16 mouse cellular contexts compared by ENCODE assay signal in genomic region chr4:58568486-58568885, GRCm38 (mm10). TPM values are rescaled to one million over a fixed set of nuclear protein-coding genes. Genes with fewer than 3 reads are reported as not detected.
DNase-seq lines count a peak whose midpoint lies in the region; ATAC-seq lines count a peak whose summit lies in the region.
"Had no signal": no experiment of that assay in that cellular context is flagged by ENCODE, and none has a peak within 500 bp of the region (broad histone marks: within the 10 kb centered on the region; RNA-seq: fewer than 3 reads in every experiment).

No protein-coding gene starts in this region.

- H3K36me3 ChIP-seq in limb, embryonic 11.5 days (ENCODE audit: control insufficient read depth, insufficient read depth, low read length) = no peaks in the 10 kb centered on the region
- H3K36me3 ChIP-seq: forebrain, embryonic 15.5 days; hindbrain, embryonic 12.5 days; liver, embryonic 15.5 days; midbrain, embryonic 10.5 days had no signal

- H3K9me3 ChIP-seq in limb, embryonic 11.5 days (ENCODE audit: control insufficient read depth, low read length) = no peaks in the 10 kb centered on the region
- H3K9me3 ChIP-seq: forebrain, embryonic 15.5 days; hindbrain, embryonic 12.5 days; liver, embryonic 15.5 days; midbrain, embryonic 10.5 days had no signal

- no peak for ATAC-seq in limb, embryonic 11.5 days (ENCODE audit: insufficient number of reproducible peaks, low FRiP score, low TSS enrichment, low read depth)
- ATAC-seq: forebrain, embryonic 15.5 days; intestine, postnatal 0 days had no signal

- 39% methylated on average over 8 of the region's 8 CpGs for WGBS in limb, embryonic 11.5 days

- no peak overlapping the region for H3K27ac ChIP-seq in limb, embryonic 11.5 days (replicated peaks; ENCODE audit: low read depth, low read length)
- H3K27ac ChIP-seq: forebrain, embryonic 15.5 days; hindbrain, embryonic 12.5 days; liver, embryonic 15.5 days; midbrain, embryonic 10.5 days; stomach, postnatal 0 days had no signal

- H3K9ac ChIP-seq in limb, embryonic 11.5 days (ENCODE audit: low read length) = no peak overlapping the region
- H3K9ac ChIP-seq: forebrain, embryonic 15.5 days; hindbrain, embryonic 12.5 days; liver, embryonic 15.5 days had no signal

- no peaks in the 10 kb centered on the region for H3K4me1 ChIP-seq in limb, embryonic 11.5 days (ENCODE audit: control insufficient read depth, insufficient read depth, low read length)
- H3K4me1 ChIP-seq: forebrain, embryonic 15.5 days; hindbrain, embryonic 12.5 days; liver, embryonic 15.5 days had no signal

- H3K27me3 ChIP-seq in limb, embryonic 11.5 days (ENCODE audit: control insufficient read depth, insufficient read depth, low read length) = no peaks in the 10 kb centered on the region
- H3K27me3 ChIP-seq: forebrain, embryonic 15.5 days; hindbrain, embryonic 12.5 days; liver, embryonic 15.5 days had no signal

- DNase-seq in gastrocnemius, adult 18-20 months (ENCODE audit: low spot score) = peak; percentile 63
- DNase-seq in gastrocnemius, postnatal 10 days = no peak
- peak; percentile 48 for DNase-seq in adipocyte (ENCODE audit: low spot score)
- DNase-seq in gastrocnemius, postnatal 25 days = peak; percentile 53
- DNase-seq in limb, embryonic 11.5 days (ENCODE audit: low spot score) = peak; percentile 40
- no peak for DNase-seq in adrenal gland, postnatal 10 days
- DNase-seq in cerebellum, postnatal 14 days = no peak
- no peak for DNase-seq in thymus, postnatal 0 days (ENCODE audit: low spot score)
- DNase-seq: cerebellum, adult 2 months; thymus, postnatal 4 days had no signal

- H3K4me2 ChIP-seq in limb, embryonic 11.5 days (ENCODE audit: low read depth, severe bottlenecking) = no peak overlapping the region
- H3K4me2 ChIP-seq: forebrain, embryonic 15.5 days; hindbrain, embryonic 12.5 days; liver, embryonic 15.5 days had no signal

- no peak overlapping the region for H3K4me3 ChIP-seq in limb, embryonic 11.5 days (ENCODE audit: low read depth, low read length)
- H3K4me3 ChIP-seq: forebrain, embryonic 15.5 days; hindbrain, embryonic 12.5 days; liver, embryonic 15.5 days; midbrain, embryonic 10.5 days had no signal

RNA-seq across cellular contexts. Expression of gene Lpar1, which starts 14.8 kb away (rescaled TPM):
- total RNA-seq in gastrocnemius, adult 18-20 months (2021) = 10 to 100 TPM in 1 of 2 experiments, 1 to 10 TPM in 1; 4.4 to 10.2 TPM
- 10 to 100 TPM; 32.5 to 46.0 TPM for total RNA-seq in gastrocnemius, postnatal 10 days (2021)
- 10 to 100 TPM; 14.8 to 15.4 TPM for total RNA-seq in gastrocnemius, postnatal 25 days (2021)
- polyA plus RNA-seq in limb, embryonic 11.5 days (2014; fragmentation: Nextera tagmentation; extraction: Ambion mirVana) = 256 and 263 TPM in 2 replicates
- total RNA-seq in adrenal gland, postnatal 10 days (2021) = 10 to 100 TPM; 22.0 to 22.6 TPM
- polyA plus RNA-seq in thymus, postnatal 0 days (2015; fragmentation: Nextera tagmentation; extraction: Ambion mirVana) = 24.2 and 26.5 TPM in 2 replicates

Comparison
In these comparisons a context has a peak if more than half of its experiments do, and no peak if none do; other contexts are left out.
1. DNase-seq: peak in gastrocnemius, adult 18-20 months (single experiment), adipocyte (single experiment), gastrocnemius, postnatal 25 days (single experiment) and limb, embryonic 11.5 days (single experiment); none in gastrocnemius, postnatal 10 days (single experiment), adrenal gland, postnatal 10 days (single experiment), cerebellum, postnatal 14 days (0 of 2) and thymus, postnatal 0 days (single experiment).